Mouse (Mus musculus): ENCODE data around the gene Hoxb7. TPM values are rescaled to one million over a fixed set of nuclear protein-coding genes. Genes with fewer than 3 reads are reported as not detected.

Hoxb7 gene
- polyA plus RNA-seq, 1 experiment from 2014 or later = 29.3 TPM

DNA sequence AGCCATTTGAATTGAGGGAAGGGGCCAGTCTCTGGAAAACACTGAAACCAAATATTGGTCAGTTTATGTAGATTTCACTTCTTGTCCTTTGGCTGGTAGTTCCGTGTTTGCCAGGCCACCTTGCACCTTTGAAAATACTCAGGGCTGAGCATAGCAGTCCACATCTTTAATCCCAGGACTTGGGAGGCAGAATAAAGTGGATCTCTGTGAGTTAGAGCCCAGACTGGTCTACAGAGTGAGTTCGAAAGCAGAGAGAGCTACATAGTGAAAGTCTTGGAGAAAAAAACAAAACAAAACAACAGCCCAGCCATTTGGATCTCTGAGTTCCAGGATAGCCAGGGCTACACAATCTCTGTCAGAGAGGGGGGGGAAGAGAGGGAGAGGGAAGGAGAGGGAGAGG, 29.3 kb upstream of the Hoxb7 start:
- Histone ChIP-seq H3K9me3 (ENCODE audit: control insufficient read depth, low read length) (no peaks in the 10 kb centered on the region), H3K36me3 (ENCODE audit: control insufficient read depth, insufficient read depth, low read length) (no peaks in the 10 kb centered on the region), H3K4me1 (ENCODE audit: control insufficient read depth, insufficient read depth, low read depth, low read length) (no peaks in the 10 kb centered on the region), H3K27me3 (replicated peaks; ENCODE audit: control insufficient read depth, insufficient read depth, low read length) (peaks cover 87% of the 10 kb centered on the region), H3K27ac (ENCODE audit: low read depth, low read length) (no peak overlapping the region), H3K4me2 (ENCODE audit: low read length) (no peak overlapping the region), H3K9ac (ENCODE audit: low read depth, low read length) (no peak overlapping the region), H3K4me3 (ENCODE audit: low read length) (no peak overlapping the region)
- no peak for ATAC-seq
- WGBS = 20% methylated on average over 2 of the region's 2 CpGs

DNA sequence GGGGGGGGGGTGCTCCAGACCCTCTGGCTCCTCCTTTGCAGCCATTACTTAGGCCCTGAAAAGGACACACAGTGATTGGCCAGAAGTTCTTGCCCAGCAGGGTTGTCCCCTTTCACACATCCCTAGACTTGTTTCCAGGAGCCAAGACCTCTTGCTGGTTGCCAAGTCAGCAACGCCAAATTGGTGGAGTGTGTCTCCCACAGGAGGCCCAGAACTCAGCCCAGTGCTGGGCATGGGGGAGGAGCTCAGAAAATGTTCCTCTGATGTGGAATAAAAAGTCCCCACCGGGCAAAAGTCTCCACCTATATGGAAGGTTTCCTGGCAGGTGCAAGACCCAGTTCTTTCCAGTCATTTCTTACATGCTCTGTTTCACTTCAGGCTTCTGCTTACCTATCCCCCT, 27.4 kb upstream of the Hoxb7 start:
- H3K4me3 ChIP-seq (ENCODE audit: low read length) = no peak overlapping the region
- no peaks in the 10 kb centered on the region for H3K9me3 ChIP-seq (ENCODE audit: control insufficient read depth, low read length)
- no peak for ATAC-seq
- no peak overlapping the region for H3K27ac ChIP-seq (ENCODE audit: low read depth, low read length)
- peaks cover 89% of the 10 kb centered on the region for H3K27me3 ChIP-seq (replicated peaks; ENCODE audit: control insufficient read depth, insufficient read depth, low read length)
- H3K36me3 ChIP-seq (ENCODE audit: control insufficient read depth, insufficient read depth, low read length) = no peaks in the 10 kb centered on the region
- no peaks in the 10 kb centered on the region for H3K4me1 ChIP-seq (ENCODE audit: control insufficient read depth, insufficient read depth, low read depth, low read length)
- H3K4me2 ChIP-seq (ENCODE audit: low read length) = no peak overlapping the region
- H3K9ac ChIP-seq (ENCODE audit: low read depth, low read length) = no peak overlapping the region
- 11% methylated on average over 2 of the region's 2 CpGs for WGBS

DNA sequence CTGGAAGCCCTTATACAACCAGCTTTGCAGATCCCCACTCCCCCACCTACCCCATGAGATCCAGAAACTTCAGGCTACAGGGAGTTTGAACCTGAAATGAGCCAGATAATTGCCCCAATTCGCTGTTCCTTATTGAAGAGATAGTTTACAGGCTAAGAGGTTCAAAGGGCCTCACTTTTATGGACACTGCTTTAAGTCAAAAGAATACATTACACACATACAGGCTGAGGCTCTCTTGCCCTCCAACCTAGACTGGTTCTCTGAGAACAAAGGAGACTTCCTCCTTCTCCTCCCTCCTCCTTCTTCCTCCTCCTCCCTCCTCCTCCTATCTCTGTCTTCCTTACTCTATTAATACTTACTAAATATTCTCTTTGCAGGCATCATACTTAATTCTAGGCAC, 26.9 kb upstream of the Hoxb7 start:
- 0% methylated on average over 1 of the region's 1 CpGs for WGBS
- Histone ChIP-seq H3K9ac (ENCODE audit: low read depth, low read length) (no peak overlapping the region), H3K27me3 (replicated peaks; ENCODE audit: control insufficient read depth, insufficient read depth, low read length) (peaks cover 88% of the 10 kb centered on the region), H3K27ac (ENCODE audit: low read depth, low read length) (no peak overlapping the region), H3K4me3 (ENCODE audit: low read length) (no peak overlapping the region), H3K9me3 (ENCODE audit: control insufficient read depth, low read length) (no peaks in the 10 kb centered on the region), H3K4me1 (ENCODE audit: control insufficient read depth, insufficient read depth, low read depth, low read length) (no peaks in the 10 kb centered on the region), H3K36me3 (ENCODE audit: control insufficient read depth, insufficient read depth, low read length) (no peaks in the 10 kb centered on the region), H3K4me2 (ENCODE audit: low read length) (no peak overlapping the region)
- ATAC-seq = no peak

DNA sequence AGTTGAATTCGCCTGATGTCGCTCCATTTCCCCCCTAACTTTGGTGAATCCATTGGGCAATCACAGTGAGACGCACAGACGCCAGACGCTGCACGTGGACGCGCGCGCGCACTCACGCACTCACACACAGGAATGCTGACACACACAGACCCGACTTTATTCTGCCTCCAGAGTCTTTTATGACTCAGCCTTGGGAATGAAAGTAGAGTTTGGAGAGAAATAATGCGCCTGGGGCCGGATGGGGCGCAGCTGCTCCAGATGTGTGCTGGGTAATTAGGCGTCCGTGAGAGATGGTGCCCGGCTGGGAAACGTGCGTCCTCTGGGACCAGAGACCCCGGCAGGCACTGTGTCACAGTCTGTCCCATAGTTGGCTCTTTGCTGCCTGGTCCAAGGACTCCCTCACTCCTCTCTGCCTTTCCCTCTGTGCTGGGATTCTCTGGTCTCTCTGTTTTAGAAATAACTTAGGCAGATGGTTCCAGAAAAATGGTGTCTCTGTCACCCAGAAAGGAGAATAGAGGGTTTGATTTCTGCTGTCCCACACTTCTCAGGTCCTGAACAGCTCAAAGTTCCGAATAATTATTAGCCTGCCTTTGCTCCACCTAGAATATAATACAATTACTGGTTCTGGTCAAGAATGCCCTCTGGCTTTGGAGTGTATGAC, 26.0 kb upstream of the Hoxb7 start:
- Histone ChIP-seq H3K4me3 (ENCODE audit: low read length) (no peak overlapping the region; the same call in 1 of the 2 replicates), H3K4me2 (ENCODE audit: low read length) (no peak overlapping the region), H3K4me1 (ENCODE audit: control insufficient read depth, insufficient read depth, low read depth, low read length) (no peaks in the 10 kb centered on the region), H3K36me3 (ENCODE audit: control insufficient read depth, insufficient read depth, low read length) (no peaks in the 10 kb centered on the region), H3K9me3 (ENCODE audit: control insufficient read depth, low read length) (no peaks in the 10 kb centered on the region), H3K27ac (ENCODE audit: low read depth, low read length) (no peak overlapping the region), H3K9ac (ENCODE audit: low read depth, low read length) (no peak overlapping the region), H3K27me3 (replicated peaks; ENCODE audit: control insufficient read depth, insufficient read depth, low read length) (peaks cover 89% of the 10 kb centered on the region)
- WGBS = under 1% methylated on average over 23 of the region's 23 CpGs
- no peak for ATAC-seq

DNA sequence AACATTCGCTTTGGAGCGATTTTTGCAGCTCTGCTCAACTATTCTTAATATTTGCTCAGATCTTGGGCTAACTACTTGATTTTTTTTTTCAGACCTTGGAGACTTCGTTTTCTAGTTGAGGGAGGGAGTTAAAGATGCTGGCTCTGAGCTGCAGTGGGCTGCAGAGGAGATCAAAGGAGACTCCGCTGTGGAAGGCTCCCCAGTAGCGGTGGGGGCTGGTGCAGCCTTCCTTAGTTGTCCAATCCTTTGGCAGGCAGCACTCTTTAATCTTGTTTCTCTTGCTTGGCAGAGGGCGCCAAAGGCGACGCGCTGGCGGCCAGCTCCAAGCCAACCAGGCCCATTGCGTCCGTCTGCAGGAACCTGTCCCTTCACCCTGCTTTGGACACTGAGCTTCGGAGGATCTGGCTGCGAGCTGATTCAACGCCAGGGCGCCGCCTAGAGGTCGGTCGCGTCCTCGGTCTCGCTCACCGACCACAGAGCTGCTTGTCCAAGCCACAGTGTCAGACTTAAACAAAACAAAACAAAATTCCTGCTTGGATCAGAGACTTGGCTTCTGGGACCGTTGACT, 25.0 kb upstream of the Hoxb7 start:
- Histone ChIP-seq H3K9ac (ENCODE audit: low read depth, low read length) (no peak overlapping the region), H3K36me3 (ENCODE audit: control insufficient read depth, insufficient read depth, low read length) (no peaks in the 10 kb centered on the region), H3K27me3 (replicated peaks; ENCODE audit: control insufficient read depth, insufficient read depth, low read length) (peaks cover 90% of the 10 kb centered on the region), H3K4me3 (ENCODE audit: low read length) (no peak overlapping the region), H3K27ac (ENCODE audit: low read depth, low read length) (no peak overlapping the region), H3K4me1 (ENCODE audit: control insufficient read depth, insufficient read depth, low read depth, low read length) (no peaks in the 10 kb centered on the region), H3K4me2 (ENCODE audit: low read length) (no peak overlapping the region), H3K9me3 (ENCODE audit: control insufficient read depth, low read length) (no peaks in the 10 kb centered on the region)
- no peak for ATAC-seq
- WGBS = 2% methylated on average over 24 of the region's 24 CpGs

GRCm38 (mm10) chr11:96262262-96262830, 24.1 kb upstream of the Hoxb7 start:
- Histone ChIP-seq H3K9me3 (ENCODE audit: control insufficient read depth, low read length) (no peaks in the 10 kb centered on the region), H3K4me2 (ENCODE audit: low read length) (no peak overlapping the region), H3K4me3 (ENCODE audit: low read length) (no peak overlapping the region), H3K4me1 (ENCODE audit: control insufficient read depth, insufficient read depth, low read depth, low read length) (no peaks in the 10 kb centered on the region), H3K27me3 (replicated peaks; ENCODE audit: control insufficient read depth, insufficient read depth, low read length) (peaks cover 91% of the 10 kb centered on the region), H3K27ac (ENCODE audit: low read depth, low read length) (no peak overlapping the region), H3K9ac (ENCODE audit: low read depth, low read length) (no peak overlapping the region), H3K36me3 (ENCODE audit: control insufficient read depth, insufficient read depth, low read length) (no peaks in the 10 kb centered on the region)
- 11% methylated on average over 6 of the region's 6 CpGs for WGBS
- ATAC-seq = no peak

DNA sequence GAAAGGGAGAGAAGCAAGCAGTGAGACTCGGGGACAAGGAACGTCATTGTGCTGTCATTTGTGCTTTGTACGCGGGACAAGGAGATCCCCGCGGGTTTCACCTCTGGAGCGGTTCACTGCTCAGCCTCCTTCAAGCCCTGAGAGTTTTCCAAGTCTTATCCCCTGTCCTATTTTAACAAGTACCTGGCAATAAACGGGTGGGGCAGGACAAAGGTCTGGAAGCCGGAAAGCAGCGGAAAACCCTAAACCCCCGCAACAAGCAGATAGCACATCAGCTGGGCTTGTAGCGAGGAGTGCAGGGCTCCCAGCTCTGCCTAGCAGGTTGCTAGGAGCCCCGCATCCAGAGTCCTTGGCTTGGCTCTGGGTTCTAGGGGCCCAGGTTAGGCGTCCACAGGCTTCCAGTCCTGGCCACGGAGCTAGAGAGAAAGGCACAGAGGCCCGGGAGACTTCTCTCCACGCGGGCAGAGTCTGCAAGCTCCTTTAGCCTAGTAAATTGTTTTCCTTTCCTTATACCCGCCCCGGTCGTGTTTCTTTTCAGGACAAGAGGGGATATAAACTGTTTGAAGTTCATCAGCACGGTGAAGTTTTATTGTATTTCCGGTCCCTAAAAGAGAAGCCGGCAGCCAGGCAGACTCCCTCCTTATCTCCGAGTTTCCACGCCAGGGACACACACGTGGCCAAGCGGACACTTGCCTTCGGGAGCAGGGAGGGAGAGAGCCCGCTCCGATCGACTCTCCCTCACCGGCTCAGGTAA, 22.6 kb upstream of the Hoxb7 start:
- H3K36me3 ChIP-seq (ENCODE audit: control insufficient read depth, insufficient read depth, low read length) = no peaks in the 10 kb centered on the region
- no peak overlapping the region for H3K4me3 ChIP-seq (ENCODE audit: low read length)
- no peak for ATAC-seq
- no peak overlapping the region for H3K27ac ChIP-seq (ENCODE audit: low read depth, low read length)
- H3K9ac ChIP-seq (ENCODE audit: low read depth, low read length) = no peak overlapping the region
- WGBS = 2% methylated on average over 33 of the region's 33 CpGs
- no peaks in the 10 kb centered on the region for H3K4me1 ChIP-seq (ENCODE audit: control insufficient read depth, insufficient read depth, low read depth, low read length)
- peaks cover 91% of the 10 kb centered on the region for H3K27me3 ChIP-seq (replicated peaks; ENCODE audit: control insufficient read depth, insufficient read depth, low read length)
- no peak overlapping the region for H3K4me2 ChIP-seq (ENCODE audit: low read length)
- no peaks in the 10 kb centered on the region for H3K9me3 ChIP-seq (ENCODE audit: control insufficient read depth, low read length)

GRCm38 (mm10) chr11:96264390-96265020, 21.9 kb upstream of the Hoxb7 start:
- H3K4me2 ChIP-seq (ENCODE audit: low read length) = no peak overlapping the region
- ATAC-seq = no peak
- H3K9ac ChIP-seq (ENCODE audit: low read depth, low read length) = no peak overlapping the region
- H3K27me3 ChIP-seq (replicated peaks; ENCODE audit: control insufficient read depth, insufficient read depth, low read length) = peaks cover 90% of the 10 kb centered on the region
- H3K27ac ChIP-seq (ENCODE audit: low read depth, low read length) = no peak overlapping the region
- H3K4me3 ChIP-seq (ENCODE audit: low read length) = no peak overlapping the region
- 3% methylated on average over 8 of the region's 8 CpGs for WGBS
- H3K9me3 ChIP-seq (ENCODE audit: control insufficient read depth, low read length) = no peaks in the 10 kb centered on the region
- no peaks in the 10 kb centered on the region for H3K4me1 ChIP-seq (ENCODE audit: control insufficient read depth, insufficient read depth, low read depth, low read length)
- H3K36me3 ChIP-seq (ENCODE audit: control insufficient read depth, insufficient read depth, low read length) = no peaks in the 10 kb centered on the region

- no peak for ATAC-seq
- Histone ChIP-seq H3K27ac (ENCODE audit: low read depth, low read length) (no peak overlapping the region), H3K27me3 (replicated peaks; ENCODE audit: control insufficient read depth, insufficient read depth, low read length) (peaks cover 83% of the 10 kb centered on the region), H3K36me3 (ENCODE audit: control insufficient read depth, insufficient read depth, low read length) (no peaks in the 10 kb centered on the region), H3K9ac (ENCODE audit: low read depth, low read length) (no peak overlapping the region), H3K9me3 (ENCODE audit: control insufficient read depth, low read length) (no peaks in the 10 kb centered on the region), H3K4me1 (ENCODE audit: control insufficient read depth, insufficient read depth, low read depth, low read length) (no peaks in the 10 kb centered on the region), H3K4me2 (ENCODE audit: low read length) (no peak overlapping the region), H3K4me3 (ENCODE audit: low read length) (no peak overlapping the region)
- under 1% methylated on average over 7 of the region's 7 CpGs for WGBS
Measured at GRCm38 (mm10) chr11:96265954-96266353, 20.5 kb upstream of the Hoxb7 start.

Measured in hindbrain, embryonic 16.5 days (tissue).